Mouse (Mus musculus): Measurements from ENCODE around the gene Aif1l.

DNA sequence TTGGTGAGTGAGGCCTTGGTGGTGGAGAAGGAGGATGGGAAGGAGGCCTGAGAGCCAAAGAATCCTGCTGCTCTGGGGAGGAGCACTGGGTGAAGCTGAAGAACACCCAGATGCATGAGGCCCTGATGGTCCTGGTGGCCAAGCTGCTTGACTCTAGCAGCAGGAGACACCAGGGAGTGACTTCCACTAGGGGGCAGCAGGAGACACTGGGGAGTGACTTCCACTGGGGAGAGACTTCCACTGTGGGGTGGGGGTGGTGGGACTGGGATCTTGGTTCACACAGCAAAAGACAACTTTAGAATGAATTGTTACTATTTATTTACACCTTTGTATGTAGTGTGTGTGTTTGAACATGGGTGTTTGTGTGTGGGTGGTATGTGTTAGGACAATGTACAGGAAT, 15.2 kb downstream of the Aif1l start:
- no peak for TF ChIP-seq CTCF (IDR thresholded peaks at IDR 0.05; ENCODE audit: insufficient read depth, low read depth, low read length)
- no peak for TF ChIP-seq POLR2A (IDR thresholded peaks at IDR 0.05; ENCODE audit: insufficient read depth, low read depth, low read length)

Data from olfactory bulb, adult 2 months (tissue).